Mouse (Mus musculus) limb, embryonic 14.5 days (tissue): ENCODE results near the gene Iqsec3. TPM values are rescaled to one million over a fixed set of nuclear protein-coding genes. Genes with fewer than 3 reads are reported as not detected.

Source experiments
- ATAC-seq: fragments of 200-750 bp; cut with Nextera tagmentation; 2 replicates; pipeline ENCODE4 v1.8.0; 2017; ENCODE audit warnings: low read depth, moderate number of reproducible peaks, moderate TSS enrichment; ENCODE audit not compliant: low FRiP score
- DNase-seq: peaks from one replicate; pipeline ENCODE4 v3.0.0-alpha.2; 2015; ENCODE audit warnings: low spot score
- H3K27ac ChIP-seq: fragments of 300-500 bp; sonication (generic); replicated peaks from 2 replicates; pipeline ENCODE4 v1.5.1; 2014; ENCODE audit warnings: low read depth, mild to moderate bottlenecking, low read length, moderate library complexity, mixed read lengths
- H3K27me3 ChIP-seq: fragments of 300-500 bp; sonication (generic); 2 replicates; pipeline ENCODE4 v1.6.1; 2014; ENCODE audit warnings: low read length, mixed read lengths; ENCODE audit not compliant: control insufficient read depth, insufficient read depth
- H3K36me3 ChIP-seq: fragments of 300-500 bp; sonication (generic); 2 replicates; pipeline ENCODE4 v1.6.1; 2014; ENCODE audit warnings: mild to moderate bottlenecking, low read length, moderate library complexity, mixed read lengths; ENCODE audit not compliant: control insufficient read depth, insufficient read depth
- H3K4me1 ChIP-seq: fragments of 300-500 bp; sonication (generic); 2 replicates; pipeline ENCODE4 v1.6.1; 2014; ENCODE audit warnings: antibody characterized with exemption, low read length, mixed read lengths; ENCODE audit not compliant: control insufficient read depth, insufficient read depth
- H3K4me2 ChIP-seq: fragments of 300-500 bp; sonication (generic); replicated peaks from 2 replicates; pipeline ENCODE4 v1.6.1; 2014; ENCODE audit warnings: low read depth, mild to moderate bottlenecking, low read length, moderate library complexity; ENCODE audit not compliant: severe bottlenecking
- H3K4me3 ChIP-seq: fragments of 300-500 bp; sonication (generic); replicated peaks from 2 replicates; pipeline ENCODE4 v1.5.1; 2014; ENCODE audit warnings: low read length
- H3K9ac ChIP-seq: fragments of 300-500 bp; sonication (generic); 2 replicates; pipeline ENCODE4 v1.6.1; 2014; ENCODE audit warnings: mild to moderate bottlenecking, low read depth, low read length, moderate library complexity; ENCODE audit not compliant: severe bottlenecking
- H3K9me3 ChIP-seq: fragments of 300-500 bp; sonication (generic); 2 replicates; pipeline ENCODE4 v1.6.1; 2016; ENCODE audit warnings: low read length; ENCODE audit not compliant: control insufficient read depth
- POLR2A ChIP-seq: fragments of 200-500 bp; IDR thresholded peaks from 2 replicates; pipeline ENCODE4 v1.8.0; 2012; ENCODE audit warnings: inconsistent platforms, mild to moderate bottlenecking, moderate library complexity, borderline replicate concordance; ENCODE audit not compliant: insufficient read depth, insufficient read length; ENCODE audit errors: extremely low read depth
- WGBS: fragments of 180-500 bp; shearing (Covaris S2); extraction: QIAGEN DNeasy Blood & Tissue Kit; methylation state at CpG from one replicate; pipeline ENCODE4 v1.1.7; 2014; 5-methylcytosine and 5-hydroxymethylcytosine counted together
- polyA plus RNA-seq, 2 experiments: library from polyadenylated mRNA; depleted of rRNA in 1 of 2; stranded (reverse) in 1 of 2; unstranded in 1 of 2; fragments of >200 nt; fragmentation: Nextera tagmentation in 1 of 2; extraction: Ambion mirVana in 1 of 2; gene quantifications; 2 replicates each; pipeline versions ENCODE4 v1.2.1 to v1.2.3; 2012 to 2014

Iqsec3 gene
- polyA plus RNA-seq, 2 experiments = 0.28 to 0.55 TPM

- no peak overlapping the region for H3K27ac ChIP-seq
- H3K4me3 ChIP-seq = no peak overlapping the region
- DNase-seq = no peak
- no peaks in the 10 kb centered on the region for H3K27me3 ChIP-seq
- ATAC-seq = no peak
- TF ChIP-seq POLR2A = no peak
- no peaks in the 10 kb centered on the region for H3K9me3 ChIP-seq
- H3K9ac ChIP-seq = no peak overlapping the region
- H3K4me1 ChIP-seq = no peaks in the 10 kb centered on the region
- WGBS = 87% methylated on average over 6 of the region's 6 CpGs
- no peak overlapping the region for H3K4me2 ChIP-seq
- H3K36me3 ChIP-seq = no peaks in the 10 kb centered on the region
These were observed 44.2 kb upstream of the Iqsec3 start for GRCm38 (mm10) chr6:121517726-121518125.

GRCm38 (mm10) chr6:121510381-121510780, 36.9 kb upstream of the Iqsec3 start:
- no peaks in the 10 kb centered on the region for H3K4me1 ChIP-seq
- no peaks in the 10 kb centered on the region for H3K27me3 ChIP-seq
- no peaks in the 10 kb centered on the region for H3K9me3 ChIP-seq
- no peak overlapping the region for H3K4me3 ChIP-seq
- DNase-seq (no peak), ATAC-seq (no peak)
- TF ChIP-seq POLR2A = no peak
- WGBS = 95% methylated on average over 3 of the region's 3 CpGs
- no peak overlapping the region for H3K27ac ChIP-seq
- no peaks in the 10 kb centered on the region for H3K36me3 ChIP-seq
- H3K9ac ChIP-seq = no peak overlapping the region
- H3K4me2 ChIP-seq = no peak overlapping the region

GRCm38 (mm10) chr6:121509871-121510270, 36.4 kb upstream of the Iqsec3 start:
- DNase-seq (no peak), ATAC-seq (no peak)
- no peaks in the 10 kb centered on the region for H3K36me3 ChIP-seq
- no peak overlapping the region for H3K9ac ChIP-seq
- 73% methylated on average over 7 of the region's 7 CpGs for WGBS
- H3K27ac ChIP-seq = no peak overlapping the region
- no peaks in the 10 kb centered on the region for H3K27me3 ChIP-seq
- H3K4me3 ChIP-seq = no peak overlapping the region
- H3K4me2 ChIP-seq = no peak overlapping the region
- H3K4me1 ChIP-seq = no peaks in the 10 kb centered on the region
- no peaks in the 10 kb centered on the region for H3K9me3 ChIP-seq
- no peak for TF ChIP-seq POLR2A

- H3K27me3 ChIP-seq = no peaks in the 10 kb centered on the region
- ATAC-seq (no peak), DNase-seq (no peak)
- no peak overlapping the region for H3K4me2 ChIP-seq
- TF ChIP-seq POLR2A = no peak
- 66% methylated on average over 5 of the region's 5 CpGs for WGBS
- no peaks in the 10 kb centered on the region for H3K36me3 ChIP-seq
- no peaks in the 10 kb centered on the region for H3K4me1 ChIP-seq
- no peak overlapping the region for H3K4me3 ChIP-seq
- H3K9ac ChIP-seq = no peak overlapping the region
- H3K27ac ChIP-seq = no peak overlapping the region
- H3K9me3 ChIP-seq = no peaks in the 10 kb centered on the region
These were observed 34.8 kb upstream of the Iqsec3 start for GRCm38 (mm10) chr6:121508266-121508665.

- H3K27ac ChIP-seq = no peak overlapping the region
- WGBS = 73% methylated on average over 3 of the region's 3 CpGs
- no peak overlapping the region for H3K9ac ChIP-seq
- no peaks in the 10 kb centered on the region for H3K4me1 ChIP-seq
- no peak for DNase-seq
- no peak for TF ChIP-seq POLR2A
- H3K4me3 ChIP-seq = no peak overlapping the region
- no peak overlapping the region for H3K4me2 ChIP-seq
- H3K36me3 ChIP-seq = no peaks in the 10 kb centered on the region
- H3K9me3 ChIP-seq = no peaks in the 10 kb centered on the region
- H3K27me3 ChIP-seq = no peaks in the 10 kb centered on the region
- ATAC-seq = no peak
These were observed 27.7 kb upstream of the Iqsec3 start for GRCm38 (mm10) chr6:121501044-121501638.

- TF ChIP-seq POLR2A = no peak
- Histone ChIP-seq H3K4me1 (no peaks in the 10 kb centered on the region), H3K27ac (no peak overlapping the region), H3K36me3 (no peaks in the 10 kb centered on the region), H3K4me3 (no peak overlapping the region), H3K9ac (no peak overlapping the region), H3K27me3 (no peaks in the 10 kb centered on the region), H3K4me2 (no peak overlapping the region), H3K9me3 (no peaks in the 10 kb centered on the region)
- DNase-seq (no peak), ATAC-seq (no peak)
- 73% methylated on average over 3 of the region's 3 CpGs for WGBS
These were observed 26.4 kb upstream of the Iqsec3 start for GRCm38 (mm10) chr6:121499856-121500255.
